Mouse (Mus musculus) liver, embryonic 13.5 days (tissue): ENCODE measurements around the gene Rasgef1b. TPM values are rescaled to one million over a fixed set of nuclear protein-coding genes. Genes with fewer than 3 reads are reported as not detected.
A peak's percentile ranks its signal among the peaks of the same experiment; 100 is the strongest.

Experiments used
- ATAC-seq: fragments of 200-750 bp; cut with Nextera tagmentation; 2 replicates; pipeline ENCODE4 v1.8.0; 2017; ENCODE audit warnings: low read depth, mild to moderate bottlenecking, moderate number of reproducible peaks, moderate library complexity
- DNase-seq: peaks from one replicate; pipeline ENCODE4 v3.0.0; 2022
- H3K27ac ChIP-seq: fragments of 300-500 bp; sonication (generic); 2 replicates; pipeline ENCODE4 v1.5.1; 2015; ENCODE audit warnings: moderate library complexity, mild to moderate bottlenecking, inconsistent platforms
- H3K27me3 ChIP-seq: fragments of 300-500 bp; sonication (generic); 2 replicates; pipeline ENCODE4 v1.6.1; 2015; ENCODE audit warnings: mild to moderate bottlenecking, inconsistent platforms
- H3K36me3 ChIP-seq: fragments of 300-500 bp; sonication (generic); 2 replicates; pipeline ENCODE4 v1.6.1; 2015; ENCODE audit warnings: mild to moderate bottlenecking, inconsistent platforms
- H3K4me1 ChIP-seq: fragments of 300-500 bp; sonication (generic); replicated peaks from 2 replicates; pipeline ENCODE4 v1.6.1; 2015; ENCODE audit warnings: inconsistent platforms
- H3K4me2 ChIP-seq: fragments of 300-500 bp; sonication (generic); 2 replicates; pipeline ENCODE4 v1.6.1; 2015; ENCODE audit warnings: inconsistent platforms, mild to moderate bottlenecking, moderate library complexity
- H3K4me3 ChIP-seq: fragments of 300-500 bp; sonication (generic); replicated peaks from 2 replicates; pipeline ENCODE4 v1.5.1; 2015; ENCODE audit warnings: mild to moderate bottlenecking, inconsistent platforms
- H3K9ac ChIP-seq: fragments of 300-500 bp; sonication (generic); 2 replicates; pipeline ENCODE4 v1.6.1; 2015; ENCODE audit warnings: mild to moderate bottlenecking, inconsistent platforms
- H3K9me3 ChIP-seq: fragments of 300-500 bp; sonication (generic); replicated peaks from 2 replicates; pipeline ENCODE4 v1.6.1; 2016; ENCODE audit warnings: inconsistent platforms
- WGBS: fragments of 180-500 bp; shearing (Covaris S2); methylation state at CpG from one replicate; pipeline ENCODE4 v1.1.7; 2015; ENCODE audit not compliant: insufficient replicate concordance; 5-methylcytosine and 5-hydroxymethylcytosine counted together
- polyA plus RNA-seq: library from polyadenylated mRNA; unstranded; fragments of >200 nt; fragmentation: Nextera tagmentation; extraction: Ambion mirVana; gene quantifications from 2 replicates; pipeline ENCODE4 v1.2.1, GENCODE M21; 2015

The Rasgef1b gene
- polyA plus RNA-seq, 1 experiment from 2014 or later = 4.3 TPM

DNA sequence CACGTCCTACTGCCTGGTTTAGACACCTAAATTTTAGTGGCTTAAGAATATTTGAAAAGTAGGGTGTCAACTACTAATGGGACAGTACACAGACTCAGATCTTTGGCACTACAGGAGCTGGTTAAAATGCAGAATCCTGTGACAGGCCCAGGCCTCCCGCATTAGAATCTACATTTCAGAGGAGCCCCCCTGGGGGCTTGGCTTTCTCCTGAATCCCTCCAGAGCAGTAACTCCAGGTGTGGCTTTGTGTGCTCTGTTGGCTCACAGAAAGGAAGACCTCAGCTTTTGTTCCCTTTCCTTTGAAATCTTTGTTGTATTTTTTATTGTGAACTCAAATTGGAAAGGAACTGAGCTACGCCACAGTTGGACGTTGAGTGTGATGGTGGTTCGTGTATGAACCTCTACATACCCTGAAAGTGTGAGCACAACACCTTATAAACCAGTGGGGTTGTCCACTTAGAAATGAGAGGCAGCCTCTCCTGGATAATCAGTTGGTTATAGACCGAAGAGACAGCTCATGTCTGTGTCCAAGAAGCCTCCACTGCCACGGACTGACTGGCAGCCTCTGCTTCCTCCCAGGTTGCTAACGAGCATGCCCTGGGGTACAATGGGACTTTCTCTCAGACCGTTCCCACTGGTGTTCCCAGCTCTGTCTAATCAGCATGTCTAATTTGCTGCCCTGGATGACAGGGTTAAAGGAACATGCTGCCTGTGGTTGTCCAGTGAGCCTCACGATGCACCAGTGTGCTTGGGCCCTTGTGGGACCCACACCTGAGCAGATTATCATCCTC, 9.3 kb upstream of the Rasgef1b start:
- DNase-seq = no peak
- Histone ChIP-seq H3K4me2 (no peak overlapping the region), H3K9ac (no peak overlapping the region), H3K4me1 (no peaks in the 10 kb centered on the region), H3K27me3 (no peaks in the 10 kb centered on the region), H3K4me3 (no peak overlapping the region), H3K27ac (no peak overlapping the region), H3K9me3 (no peaks in the 10 kb centered on the region), H3K36me3 (no peaks in the 10 kb centered on the region)
- 35% methylated on average over 10 of the region's 10 CpGs for WGBS
- no peak for ATAC-seq

DNA sequence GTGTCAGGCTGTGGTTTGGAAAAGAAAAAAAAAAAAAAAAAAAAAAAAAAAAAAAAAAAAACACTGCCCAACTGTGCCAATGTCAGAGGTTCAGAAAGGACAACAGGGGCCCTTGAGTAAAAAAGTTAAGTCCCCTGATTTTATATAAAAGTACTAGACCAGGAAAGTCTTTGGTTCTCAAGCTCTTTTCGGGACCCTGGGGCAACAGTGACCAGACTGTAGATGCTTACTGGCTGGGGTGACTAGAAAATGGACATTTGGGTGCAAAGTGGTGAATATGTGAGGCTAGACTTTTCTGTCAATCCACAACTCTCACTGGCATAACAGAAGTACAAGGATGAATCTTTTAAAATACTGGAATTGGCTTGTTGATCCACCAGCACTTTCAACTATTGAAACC, 1.1 kb upstream of the Rasgef1b start:
- 52% methylated on average over 1 of the region's 1 CpGs for WGBS
- H3K4me2 ChIP-seq = no peak overlapping the region
- H3K9me3 ChIP-seq = no peaks in the 10 kb centered on the region
- DNase-seq = no peak
- no peak overlapping the region for H3K9ac ChIP-seq
- H3K27me3 ChIP-seq = peaks cover 53% of the 10 kb centered on the region
- no peak for ATAC-seq
- no peak overlapping the region for H3K4me3 ChIP-seq
- H3K4me1 ChIP-seq = peaks cover 12% of the 10 kb centered on the region
- H3K36me3 ChIP-seq = no peaks in the 10 kb centered on the region
- H3K27ac ChIP-seq = no peak overlapping the region

DNA sequence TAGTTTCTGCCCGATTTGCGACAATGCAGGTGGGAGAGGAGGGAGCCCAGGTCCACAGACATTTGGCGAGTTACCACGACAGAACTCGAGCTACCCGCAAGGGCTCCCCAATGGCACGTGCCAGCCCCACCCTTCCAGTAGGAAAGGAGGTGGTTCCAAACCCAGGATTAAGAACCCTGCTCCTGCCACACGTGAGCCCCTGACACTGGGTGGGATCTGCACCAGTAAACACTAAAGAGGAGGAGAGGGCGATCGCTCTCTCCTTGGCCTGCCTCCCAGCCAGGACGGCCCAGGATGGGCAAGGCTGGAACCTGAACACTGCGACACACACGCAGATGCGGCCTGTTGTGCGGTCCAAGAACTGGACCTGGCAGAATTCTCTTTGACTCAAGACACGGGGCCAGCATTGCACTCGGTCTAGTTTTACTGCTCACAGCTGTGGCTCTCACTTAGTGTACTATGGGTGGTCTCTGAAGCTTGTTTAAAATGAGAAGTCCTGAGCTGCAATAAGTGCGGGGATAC, 557 bp upstream of the Rasgef1b start:
- 5% methylated on average over 18 of the region's 18 CpGs for WGBS
- Histone ChIP-seq H3K9me3 (no peaks in the 10 kb centered on the region), H3K9ac (no peak overlapping the region), H3K4me1 (peaks cover 12% of the 10 kb centered on the region), H3K36me3 (no peaks in the 10 kb centered on the region), H3K4me2 (peak overlapping the region; percentile 38), H3K27me3 (peaks cover 53% of the 10 kb centered on the region), H3K4me3 (no peak overlapping the region; the same call in 1 of the 2 replicates), H3K27ac (no peak overlapping the region)
- ATAC-seq = no peak
- DNase-seq = no peak

DNA sequence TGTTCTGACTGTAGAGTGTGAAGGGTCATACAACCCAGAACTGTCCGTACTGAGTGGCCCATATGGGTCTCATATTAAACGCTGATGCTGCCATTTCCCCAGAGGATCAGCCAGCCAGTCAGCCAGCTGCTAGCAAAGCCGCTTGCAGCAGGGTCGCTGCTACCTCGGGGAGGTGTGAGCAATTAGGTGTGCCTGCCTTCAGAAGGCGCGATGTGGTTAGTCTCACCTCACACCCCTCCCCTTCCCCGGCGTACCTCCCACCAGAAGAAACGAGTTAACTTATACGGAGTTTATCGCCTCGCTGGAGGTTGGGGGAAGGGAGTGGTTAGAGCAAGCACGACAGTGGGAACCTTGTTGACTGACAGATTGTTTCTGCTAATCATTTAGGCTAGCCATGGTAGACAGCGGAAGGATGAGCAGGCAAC, 826 bp downstream of the Rasgef1b start:
- peak overlapping the region; percentile 81 for H3K4me2 ChIP-seq
- ATAC-seq (peak; percentile 23; the same call in 1 of the 2 replicates), DNase-seq (no peak)
- H3K27ac ChIP-seq = no peak overlapping the region
- peak overlapping the region; percentile 60 for H3K4me3 ChIP-seq
- H3K27me3 ChIP-seq = peaks cover 53% of the 10 kb centered on the region
- H3K4me1 ChIP-seq = peaks cover 12% of the 10 kb centered on the region
- under 1% methylated on average over 15 of the region's 15 CpGs for WGBS
- no peaks in the 10 kb centered on the region for H3K9me3 ChIP-seq
- H3K36me3 ChIP-seq = no peaks in the 10 kb centered on the region
- H3K9ac ChIP-seq = no peak overlapping the region

DNA sequence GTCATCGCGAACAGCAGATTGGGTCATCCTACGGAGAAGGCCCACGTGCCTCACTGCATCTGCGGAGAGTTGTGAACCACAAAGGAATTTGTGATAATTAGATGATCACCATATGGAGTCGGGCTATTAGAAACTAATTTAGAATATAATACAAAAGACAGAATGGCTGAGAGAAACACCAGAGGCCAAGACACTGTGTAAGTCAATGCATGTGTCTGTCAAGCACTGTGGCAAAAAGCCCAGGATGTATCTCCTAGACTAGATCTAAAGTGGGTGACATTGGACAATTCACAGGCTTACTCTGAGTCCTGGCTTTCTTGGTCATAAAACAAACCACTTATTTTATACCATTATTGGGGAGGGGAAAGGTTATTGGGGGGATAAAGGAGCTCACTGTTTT, 4.9 kb downstream of the Rasgef1b start:
- WGBS = 81% methylated on average over 6 of the region's 6 CpGs

DNA sequence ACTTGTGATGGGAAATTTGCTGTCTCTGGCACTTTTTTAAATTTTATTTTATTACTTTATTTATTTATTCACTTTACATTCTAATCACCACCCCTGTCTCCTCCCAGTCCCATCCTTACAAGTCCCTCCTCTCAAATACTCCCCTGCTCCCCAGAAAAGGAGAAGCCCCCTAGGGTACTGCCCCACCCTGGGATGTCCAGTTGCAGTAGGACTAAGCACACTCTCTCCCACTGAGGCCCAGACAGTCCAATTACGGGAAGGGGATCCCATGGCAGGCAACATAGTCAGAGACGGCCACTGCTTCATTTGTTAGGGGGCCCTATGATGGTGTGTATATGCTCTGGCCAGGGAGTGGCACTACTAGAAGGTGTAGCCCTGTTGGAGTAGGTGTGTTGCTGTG, 6.6 kb downstream of the Rasgef1b start:
- DNase-seq (no peak), ATAC-seq (no peak)
- no peaks in the 10 kb centered on the region for H3K4me1 ChIP-seq
- peaks cover 18% of the 10 kb centered on the region for H3K27me3 ChIP-seq
- 66% methylated on average over 2 of the region's 2 CpGs for WGBS
- H3K27ac ChIP-seq = no peak overlapping the region
- H3K4me3 ChIP-seq = no peak overlapping the region
- H3K36me3 ChIP-seq = no peaks in the 10 kb centered on the region
- H3K9me3 ChIP-seq = no peaks in the 10 kb centered on the region
- no peak overlapping the region for H3K9ac ChIP-seq
- no peak overlapping the region for H3K4me2 ChIP-seq

More for the DNA sequence above, 4.9 kb downstream of the Rasgef1b start:
- no peak overlapping the region for H3K9ac ChIP-seq
- peaks cover 12% of the 10 kb centered on the region for H3K4me1 ChIP-seq
- H3K4me2 ChIP-seq = no peak overlapping the region
- no peak for DNase-seq
- no peak for ATAC-seq
- H3K27ac ChIP-seq = no peak overlapping the region
- no peaks in the 10 kb centered on the region for H3K9me3 ChIP-seq
- H3K36me3 ChIP-seq = no peaks in the 10 kb centered on the region
- no peak overlapping the region for H3K4me3 ChIP-seq
- H3K27me3 ChIP-seq = peaks cover 34% of the 10 kb centered on the region

DNA sequence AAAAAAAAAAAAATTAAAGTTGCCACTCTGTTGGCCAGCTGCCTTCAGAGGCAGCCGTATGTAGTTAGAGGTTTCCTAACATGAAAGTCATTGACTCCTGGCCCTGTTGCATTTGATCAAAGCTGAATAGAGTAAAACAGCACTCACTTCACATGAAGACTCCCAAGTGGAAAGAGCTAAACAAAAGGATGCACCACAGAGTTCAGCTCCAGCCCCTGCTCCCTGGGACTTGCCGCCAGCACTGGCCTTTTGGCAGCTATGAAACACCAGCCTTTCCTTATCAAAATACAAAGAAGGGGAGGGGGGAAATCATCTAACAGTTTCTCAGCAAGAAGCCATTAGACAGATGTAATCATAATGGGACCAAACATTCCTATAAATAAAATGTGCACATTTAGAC, 8.3 kb downstream of the Rasgef1b start:
- Histone ChIP-seq H3K27me3 (0 out of 2 replicates have a peak, but pooled peaks cover under 1% of the 10 kb centered on the region), H3K4me3 (no peak overlapping the region), H3K27ac (no peak overlapping the region), H3K4me1 (no peaks in the 10 kb centered on the region), H3K4me2 (no peak overlapping the region), H3K36me3 (no peaks in the 10 kb centered on the region), H3K9ac (no peak overlapping the region), H3K9me3 (no peaks in the 10 kb centered on the region)
- ATAC-seq (no peak), DNase-seq (no peak)
- WGBS = 72% methylated on average over 2 of the region's 2 CpGs

DNA sequence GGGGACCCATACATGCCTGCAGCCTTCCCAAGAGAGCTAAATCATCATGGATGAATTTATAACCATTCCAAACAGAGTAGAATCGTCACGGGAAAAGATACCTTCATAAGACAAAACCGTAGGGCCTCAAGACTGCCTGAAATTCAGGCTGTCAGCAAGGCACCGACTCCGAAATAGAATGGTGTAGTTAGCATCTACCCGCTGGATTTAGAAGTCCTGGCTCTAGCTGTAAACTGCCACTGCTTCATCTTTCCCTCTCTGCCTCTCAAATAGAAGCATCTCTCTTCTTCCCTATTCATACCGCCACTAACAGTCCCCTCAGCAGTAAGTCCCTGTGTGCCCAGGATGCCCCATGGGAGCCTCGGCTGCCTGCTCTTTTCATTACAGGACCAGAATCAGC, 10.9 kb downstream of the Rasgef1b start:
- no peak overlapping the region for H3K9ac ChIP-seq
- H3K4me3 ChIP-seq = no peak overlapping the region
- no peaks in the 10 kb centered on the region for H3K36me3 ChIP-seq
- no peaks in the 10 kb centered on the region for H3K4me1 ChIP-seq
- H3K27ac ChIP-seq = no peak overlapping the region
- no peaks in the 10 kb centered on the region for H3K9me3 ChIP-seq
- DNase-seq (no peak), ATAC-seq (no peak)
- 71% methylated on average over 8 of the region's 8 CpGs for WGBS
- no peaks in the 10 kb centered on the region for H3K27me3 ChIP-seq
- no peak overlapping the region for H3K4me2 ChIP-seq

DNA sequence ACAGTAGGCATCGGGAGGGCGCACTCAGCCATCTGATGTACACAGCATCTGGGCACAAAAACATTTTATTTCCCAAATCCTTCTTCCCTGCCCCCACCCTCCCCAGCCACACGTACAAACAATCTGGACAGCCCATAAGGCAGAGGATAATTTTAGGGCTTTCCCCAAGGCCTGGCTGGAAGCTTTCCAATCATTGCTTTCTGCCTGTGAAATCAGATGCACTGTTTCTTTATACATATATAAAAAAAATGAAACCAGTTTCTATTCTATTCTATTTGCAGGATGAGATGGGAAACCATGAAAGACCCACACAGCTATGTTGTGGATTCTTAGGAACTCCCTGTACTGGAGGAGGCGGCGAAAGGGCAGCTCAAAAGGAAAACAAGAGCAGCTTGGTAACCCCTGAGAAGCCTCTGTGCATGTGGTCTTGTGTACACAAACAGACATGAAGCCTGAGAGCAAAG, 13.6 kb downstream of the Rasgef1b start:
- Histone ChIP-seq H3K4me2 (no peak overlapping the region), H3K9ac (no peak overlapping the region), H3K4me1 (no peaks in the 10 kb centered on the region), H3K27ac (no peak overlapping the region), H3K4me3 (no peak overlapping the region), H3K36me3 (no peaks in the 10 kb centered on the region), H3K27me3 (no peaks in the 10 kb centered on the region), H3K9me3 (no peaks in the 10 kb centered on the region)
- ATAC-seq = no peak
- 55% methylated on average over 5 of the region's 5 CpGs for WGBS
- DNase-seq = no peak

DNA sequence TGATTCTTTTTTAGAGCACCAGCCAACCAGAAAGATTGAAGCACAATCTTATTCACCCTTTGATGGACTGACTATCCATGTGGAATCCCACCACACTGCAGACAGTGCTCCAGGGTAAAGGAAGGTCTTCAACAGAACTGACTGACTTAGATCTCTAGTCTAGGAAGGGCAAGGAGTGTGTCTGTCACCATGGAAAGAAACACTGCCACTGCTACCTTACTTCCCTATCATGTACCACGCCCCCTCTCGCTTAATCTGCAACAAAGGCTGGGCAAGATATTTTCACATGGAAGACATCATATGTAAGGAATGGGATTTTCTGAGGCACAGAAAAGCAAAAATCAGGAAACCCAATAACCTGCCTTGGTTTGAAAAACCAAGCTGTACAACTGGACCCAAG, 16.9 kb downstream of the Rasgef1b start:
- no peaks in the 10 kb centered on the region for H3K36me3 ChIP-seq
- DNase-seq (no peak), ATAC-seq (no peak)
- no peak overlapping the region for H3K9ac ChIP-seq
- no peak overlapping the region for H3K4me2 ChIP-seq
- no peaks in the 10 kb centered on the region for H3K27me3 ChIP-seq
- H3K27ac ChIP-seq = no peak overlapping the region
- H3K4me1 ChIP-seq = no peaks in the 10 kb centered on the region
- H3K4me3 ChIP-seq = no peak overlapping the region
- H3K9me3 ChIP-seq = no peaks in the 10 kb centered on the region
- WGBS = 79% methylated on average over 2 of the region's 2 CpGs

DNA sequence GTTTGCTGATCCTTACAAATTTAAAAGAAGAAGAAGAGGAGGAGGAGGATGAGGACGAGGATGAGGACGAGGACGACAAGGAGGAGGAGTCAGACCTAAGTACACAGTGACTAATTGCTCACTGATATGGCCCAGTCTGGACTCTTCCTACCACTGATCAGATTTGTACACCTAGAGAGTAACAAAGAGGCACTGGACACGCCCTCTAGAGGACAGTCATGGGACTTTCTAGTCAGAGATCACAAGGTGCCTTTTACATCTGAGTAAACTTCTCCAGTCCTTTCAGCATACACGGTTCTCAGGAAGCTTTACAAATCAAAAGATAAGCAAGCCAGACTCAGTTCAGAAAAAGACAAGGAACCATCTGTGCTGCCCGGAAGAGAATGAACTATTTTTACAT, 20.2 kb downstream of the Rasgef1b start:
- WGBS = 24% methylated on average over 6 of the region's 6 CpGs
- Histone ChIP-seq H3K9ac (no peak overlapping the region), H3K4me3 (no peak overlapping the region), H3K4me2 (no peak overlapping the region), H3K27ac (no peak overlapping the region), H3K4me1 (no peaks in the 10 kb centered on the region), H3K36me3 (no peaks in the 10 kb centered on the region), H3K9me3 (no peaks in the 10 kb centered on the region), H3K27me3 (no peaks in the 10 kb centered on the region)
- DNase-seq (no peak), ATAC-seq (no peak)

DNA sequence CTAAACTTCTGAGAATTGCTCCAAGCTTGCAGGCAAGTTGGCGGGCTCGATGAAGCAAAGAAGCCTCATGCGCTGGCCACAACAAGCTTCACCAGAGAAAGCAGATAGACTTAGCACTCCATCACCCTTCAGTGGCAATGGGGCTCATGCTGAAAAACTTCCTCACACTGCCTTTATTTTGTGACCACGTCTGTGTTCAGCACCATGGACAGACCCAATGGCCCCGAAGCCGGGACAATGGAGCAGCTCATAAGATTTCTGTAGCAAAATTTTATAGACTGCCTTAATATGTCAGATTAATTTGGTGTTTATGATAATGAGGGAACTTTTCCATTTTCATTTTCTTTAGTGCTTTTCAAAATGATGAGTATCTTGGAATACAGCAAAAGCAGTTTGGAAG, 21.6 kb downstream of the Rasgef1b start:
- no peak overlapping the region for H3K4me2 ChIP-seq
- H3K4me1 ChIP-seq = no peaks in the 10 kb centered on the region
- ATAC-seq (no peak), DNase-seq (no peak)
- no peak overlapping the region for H3K27ac ChIP-seq
- no peaks in the 10 kb centered on the region for H3K36me3 ChIP-seq
- H3K27me3 ChIP-seq = no peaks in the 10 kb centered on the region
- H3K4me3 ChIP-seq = no peak overlapping the region
- no peaks in the 10 kb centered on the region for H3K9me3 ChIP-seq
- no peak overlapping the region for H3K9ac ChIP-seq
- WGBS = 35% methylated on average over 6 of the region's 6 CpGs
